Mouse (Mus musculus) liver, embryonic 15.5 days (tissue): ENCODE data around the gene Lrrc4c. TPM values are rescaled to one million over a fixed set of nuclear protein-coding genes. Genes with fewer than 3 reads are reported as not detected.

Source experiments
- ATAC-seq: fragments of 200-750 bp; cut with Nextera tagmentation; 2 replicates; pipeline ENCODE4 v1.8.0; 2017; ENCODE audit warnings: moderate number of reproducible peaks, mild to moderate bottlenecking, moderate library complexity; ENCODE audit not compliant: insufficient read depth
- H3K27ac ChIP-seq: fragments of 300-500 bp; sonication (generic); replicated peaks from 2 replicates; pipeline ENCODE4 v1.5.1; 2015; ENCODE audit warnings: mild to moderate bottlenecking, inconsistent platforms
- H3K27me3 ChIP-seq: fragments of 300-500 bp; sonication (generic); 2 replicates; pipeline ENCODE4 v1.6.1; 2015; ENCODE audit warnings: mild to moderate bottlenecking, inconsistent platforms
- H3K36me3 ChIP-seq: fragments of 300-500 bp; sonication (generic); replicated peaks from 2 replicates; pipeline ENCODE4 v1.6.1; 2015; ENCODE audit warnings: moderate library complexity, mild to moderate bottlenecking, inconsistent platforms
- H3K4me1 ChIP-seq: fragments of 300-500 bp; sonication (generic); replicated peaks from 2 replicates; pipeline ENCODE4 v1.6.1; 2015; ENCODE audit warnings: inconsistent platforms
- H3K4me2 ChIP-seq: fragments of 300-500 bp; sonication (generic); 2 replicates; pipeline ENCODE4 v1.6.1; 2015; ENCODE audit warnings: moderate library complexity, mild to moderate bottlenecking, inconsistent platforms
- H3K4me3 ChIP-seq: fragments of 300-500 bp; sonication (generic); replicated peaks from 2 replicates; pipeline ENCODE4 v1.5.1; 2015; ENCODE audit warnings: mild to moderate bottlenecking, inconsistent platforms
- H3K9ac ChIP-seq: fragments of 300-500 bp; sonication (generic); 2 replicates; pipeline ENCODE4 v1.6.1; 2015; ENCODE audit warnings: moderate library complexity, mild to moderate bottlenecking, inconsistent platforms
- H3K9me3 ChIP-seq: fragments of 300-500 bp; sonication (generic); replicated peaks from 2 replicates; pipeline ENCODE4 v1.6.1; 2016; ENCODE audit warnings: inconsistent platforms
- WGBS: fragments of 180-500 bp; shearing (Covaris S2); methylation state at CpG from one replicate; pipeline ENCODE4 v1.1.7; 2015; ENCODE audit warnings: mixed read lengths; ENCODE audit not compliant: insufficient replicate concordance; 5-methylcytosine and 5-hydroxymethylcytosine counted together
- polyA plus RNA-seq: library from polyadenylated mRNA; unstranded; fragments of >200 nt; fragmentation: Nextera tagmentation; extraction: Ambion mirVana; gene quantifications from 2 replicates; pipeline ENCODE4 v1.2.1, GENCODE M21; 2015

The Lrrc4c gene
- polyA plus RNA-seq, 1 experiment from 2014 or later, result 0.09 TPM

DNA sequence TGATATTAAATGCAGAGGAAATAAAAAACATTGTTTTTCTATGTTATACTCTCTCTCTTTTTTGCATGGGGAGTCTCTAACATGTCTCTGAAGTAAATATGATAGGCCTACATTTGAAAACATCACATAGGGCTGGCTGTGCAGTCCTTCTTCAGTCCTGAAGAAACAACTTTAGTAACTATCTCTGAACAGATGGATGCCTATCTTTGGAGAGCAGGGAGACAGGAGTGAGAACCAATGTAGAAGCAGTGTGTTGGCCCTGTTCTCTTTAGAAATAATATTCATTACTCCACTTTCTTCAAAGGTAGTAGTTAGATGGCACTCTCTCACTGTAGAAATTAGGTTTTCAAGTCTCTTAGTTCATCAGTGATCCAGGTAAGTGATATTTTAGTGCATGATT, 967.0 kb downstream of the Lrrc4c start:
- Histone ChIP-seq H3K27me3 (no peaks in the 10 kb centered on the region), H3K9me3 (no peaks in the 10 kb centered on the region), H3K4me2 (no peak overlapping the region), H3K36me3 (no peaks in the 10 kb centered on the region), H3K9ac (no peak overlapping the region), H3K4me3 (no peak overlapping the region), H3K27ac (no peak overlapping the region), H3K4me1 (no peaks in the 10 kb centered on the region)
- no peak for ATAC-seq

DNA sequence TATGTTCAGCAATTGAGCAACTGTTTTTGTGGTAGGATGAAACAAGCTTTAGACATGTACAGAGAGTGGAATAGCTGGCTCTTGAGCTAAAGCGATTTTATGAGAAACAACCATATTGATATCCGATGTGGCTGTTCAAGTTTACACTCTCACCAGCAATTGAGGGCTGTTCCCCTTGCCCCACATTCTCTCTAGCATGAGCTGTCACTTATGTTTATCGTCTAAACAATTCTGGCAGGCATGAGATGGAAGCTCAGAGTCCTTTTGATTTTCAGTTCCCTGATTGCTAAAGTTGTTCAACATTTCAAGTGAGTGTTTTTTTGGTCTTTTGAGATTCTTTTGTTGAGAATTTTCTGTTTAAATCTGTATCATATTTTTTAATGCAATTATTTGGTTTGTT, 976.2 kb downstream of the Lrrc4c start:
- H3K9ac ChIP-seq, result no peak overlapping the region
- no peaks in the 10 kb centered on the region for H3K27me3 ChIP-seq
- no peaks in the 10 kb centered on the region for H3K36me3 ChIP-seq
- H3K4me2 ChIP-seq, result no peak overlapping the region
- no peak for ATAC-seq
- no peaks in the 10 kb centered on the region for H3K4me1 ChIP-seq
- H3K27ac ChIP-seq, result no peak overlapping the region
- no peaks in the 10 kb centered on the region for H3K9me3 ChIP-seq
- H3K4me3 ChIP-seq, result no peak overlapping the region
- WGBS, result 63% methylated on average over 3 of the region's 3 CpGs

DNA sequence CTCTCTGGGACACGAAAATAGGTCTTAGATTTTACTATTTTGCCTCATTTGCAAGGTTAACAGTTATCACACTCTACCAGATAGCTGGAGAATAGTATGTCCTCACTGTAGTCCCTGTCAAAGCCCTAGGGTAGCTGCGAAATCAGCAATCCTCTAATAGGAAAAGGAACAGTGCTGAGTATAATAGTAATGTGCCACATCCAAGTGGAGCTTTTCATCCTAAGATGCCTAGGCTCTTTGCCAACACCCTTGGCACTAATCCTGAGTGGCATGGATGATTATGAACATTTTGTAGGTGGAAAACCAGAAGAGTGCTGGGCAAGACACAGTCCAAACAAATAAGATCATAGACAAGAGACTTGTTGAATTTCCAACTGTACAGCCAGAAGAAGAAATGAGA, 981.7 kb downstream of the Lrrc4c start:
- H3K27me3 ChIP-seq, result no peaks in the 10 kb centered on the region
- no peak for ATAC-seq
- no peak overlapping the region for H3K9ac ChIP-seq
- no peak overlapping the region for H3K27ac ChIP-seq
- H3K36me3 ChIP-seq, result no peaks in the 10 kb centered on the region
- no peaks in the 10 kb centered on the region for H3K9me3 ChIP-seq
- H3K4me3 ChIP-seq, result no peak overlapping the region
- no peak overlapping the region for H3K4me2 ChIP-seq
- WGBS, result 39% methylated on average over 2 of the region's 2 CpGs
- no peaks in the 10 kb centered on the region for H3K4me1 ChIP-seq

DNA sequence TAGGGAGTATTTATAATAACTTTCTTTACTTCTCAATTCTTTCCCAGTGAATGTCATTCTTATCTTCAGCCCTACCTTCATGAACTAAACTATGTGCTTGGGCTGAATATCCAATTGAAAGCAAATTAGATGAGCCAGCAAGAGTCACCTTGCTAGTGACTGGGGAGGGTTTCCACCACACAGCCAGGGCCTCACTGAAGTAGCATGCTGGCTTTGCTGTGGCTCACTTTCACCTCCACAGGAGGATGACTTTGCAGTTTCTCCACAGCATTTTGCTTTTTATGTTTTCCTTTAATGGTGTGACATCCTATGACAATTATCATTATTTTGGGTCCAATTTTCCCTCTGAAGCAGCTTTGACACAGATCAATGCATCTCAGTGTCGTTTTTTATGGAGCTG, 1000.0 kb downstream of the Lrrc4c start:
- Histone ChIP-seq H3K4me3 (no peak overlapping the region), H3K27ac (no peak overlapping the region), H3K9me3 (no peaks in the 10 kb centered on the region), H3K9ac (no peak overlapping the region), H3K4me1 (no peaks in the 10 kb centered on the region), H3K36me3 (no peaks in the 10 kb centered on the region), H3K27me3 (no peaks in the 10 kb centered on the region), H3K4me2 (no peak overlapping the region)
- 30% methylated on average over 1 of the region's 1 CpGs for WGBS
- ATAC-seq, result no peak

DNA sequence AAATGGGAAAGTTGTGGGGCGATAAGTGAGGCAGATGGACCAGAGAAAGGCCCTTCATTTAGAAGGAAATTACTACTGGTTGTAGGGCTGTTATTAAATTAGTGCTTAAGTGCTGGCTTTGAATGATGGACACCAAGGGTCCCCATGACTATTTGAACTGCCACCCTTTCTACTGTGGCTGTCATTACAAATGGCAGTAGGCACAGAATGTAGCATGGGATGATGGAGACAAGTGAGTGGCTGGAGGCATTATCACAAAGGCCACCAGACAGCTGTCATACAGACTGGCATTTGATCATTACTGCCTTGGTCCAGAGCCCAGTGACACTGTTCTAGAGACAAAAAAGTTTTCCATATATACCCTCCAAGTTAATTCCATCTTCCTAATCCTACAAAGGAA, 1000.6 kb downstream of the Lrrc4c start:
- Histone ChIP-seq H3K4me1 (no peaks in the 10 kb centered on the region), H3K27me3 (no peaks in the 10 kb centered on the region), H3K27ac (no peak overlapping the region), H3K9me3 (no peaks in the 10 kb centered on the region), H3K36me3 (no peaks in the 10 kb centered on the region), H3K9ac (no peak overlapping the region), H3K4me2 (no peak overlapping the region), H3K4me3 (no peak overlapping the region)
- no peak for ATAC-seq
- 54% methylated on average over 1 of the region's 1 CpGs for WGBS

DNA sequence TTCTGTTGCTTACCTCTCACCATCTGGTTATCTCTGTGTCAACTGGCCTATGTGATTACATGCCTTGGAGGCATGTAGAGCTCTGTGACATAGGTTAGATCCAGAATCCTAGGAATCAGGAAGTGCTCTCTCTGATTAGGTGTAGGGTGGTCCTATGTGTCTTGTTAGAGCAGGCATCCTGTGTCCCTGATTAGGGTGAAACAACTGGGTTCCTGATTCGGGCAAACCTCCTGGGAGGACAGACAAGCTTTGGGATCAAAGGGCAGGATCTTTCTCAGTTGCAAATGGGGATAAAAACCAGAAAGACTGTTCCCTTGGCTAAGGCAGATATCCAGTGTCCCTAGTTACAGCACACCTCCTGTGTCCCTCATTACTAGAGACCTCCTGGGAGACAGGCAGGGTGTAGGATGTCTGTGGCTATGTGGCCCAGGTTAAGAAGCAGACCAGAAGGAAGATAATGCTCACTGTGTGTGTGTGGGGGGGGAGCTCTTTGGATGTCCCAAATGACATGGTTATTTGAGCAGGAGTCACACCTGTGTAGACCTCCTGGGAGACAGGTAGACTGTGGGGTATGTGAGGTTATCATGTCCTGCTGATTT, 1014.2 kb downstream of the Lrrc4c start:
- no peak overlapping the region for H3K27ac ChIP-seq
- H3K36me3 ChIP-seq, result no peaks in the 10 kb centered on the region
- no peak overlapping the region for H3K4me2 ChIP-seq
- H3K4me1 ChIP-seq, result no peaks in the 10 kb centered on the region
- H3K9ac ChIP-seq, result no peak overlapping the region
- no peak for ATAC-seq
- H3K4me3 ChIP-seq, result no peak overlapping the region
- WGBS, result 30% methylated on average over 1 of the region's 1 CpGs
- H3K27me3 ChIP-seq, result no peaks in the 10 kb centered on the region
- no peaks in the 10 kb centered on the region for H3K9me3 ChIP-seq

DNA sequence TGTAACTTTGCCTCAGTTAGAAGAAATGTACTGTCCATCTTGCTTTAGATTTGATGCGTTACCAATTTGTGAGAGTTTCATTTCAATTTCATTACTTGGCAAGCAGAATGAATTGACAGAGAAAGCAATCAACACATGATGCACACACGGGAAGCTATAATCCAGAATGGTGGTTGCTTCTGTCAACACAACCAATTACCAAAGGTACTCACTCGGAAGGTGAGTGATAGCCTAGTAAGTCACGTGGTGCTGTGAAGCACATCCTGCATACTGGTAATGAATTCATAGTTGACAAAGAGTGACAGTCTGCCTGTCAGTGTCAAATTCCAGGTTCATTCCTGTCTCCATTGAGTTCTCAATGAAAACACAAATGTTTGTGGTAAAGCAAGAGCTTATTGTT, 1021.7 kb downstream of the Lrrc4c start:
- H3K27ac ChIP-seq, result no peak overlapping the region
- H3K4me3 ChIP-seq, result no peak overlapping the region
- H3K9ac ChIP-seq, result no peak overlapping the region
- H3K4me2 ChIP-seq, result no peak overlapping the region
- no peak for ATAC-seq
- no peaks in the 10 kb centered on the region for H3K9me3 ChIP-seq
- WGBS, result 62% methylated on average over 4 of the region's 4 CpGs
- H3K27me3 ChIP-seq, result no peaks in the 10 kb centered on the region
- no peaks in the 10 kb centered on the region for H3K36me3 ChIP-seq
- H3K4me1 ChIP-seq, result no peaks in the 10 kb centered on the region

DNA sequence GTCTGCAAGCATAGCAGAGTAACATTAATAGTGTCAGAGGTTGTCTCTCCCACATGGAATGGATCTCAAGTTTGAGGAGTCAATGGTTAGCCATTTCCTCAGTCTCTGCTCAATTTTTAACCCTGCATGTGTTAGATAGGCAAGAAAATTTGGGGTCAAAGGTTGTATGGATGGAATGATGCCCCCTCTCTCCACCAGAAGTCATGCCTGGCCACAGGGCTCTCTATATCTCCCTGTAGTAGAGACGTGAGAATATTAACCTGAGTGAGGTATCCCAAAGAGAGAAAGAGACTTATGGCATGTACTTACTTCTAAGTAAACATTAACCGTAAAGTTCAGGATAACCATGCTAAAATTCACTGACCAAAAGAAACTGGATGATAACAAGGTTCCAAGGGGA, 1043.3 kb downstream of the Lrrc4c start:
- Histone ChIP-seq H3K36me3 (no peaks in the 10 kb centered on the region), H3K9ac (no peak overlapping the region), H3K4me2 (no peak overlapping the region), H3K27me3 (no peaks in the 10 kb centered on the region), H3K4me1 (no peaks in the 10 kb centered on the region), H3K27ac (no peak overlapping the region), H3K9me3 (no peaks in the 10 kb centered on the region), H3K4me3 (no peak overlapping the region)
- WGBS, result 55% methylated on average over 2 of the region's 2 CpGs
- ATAC-seq, result no peak

DNA sequence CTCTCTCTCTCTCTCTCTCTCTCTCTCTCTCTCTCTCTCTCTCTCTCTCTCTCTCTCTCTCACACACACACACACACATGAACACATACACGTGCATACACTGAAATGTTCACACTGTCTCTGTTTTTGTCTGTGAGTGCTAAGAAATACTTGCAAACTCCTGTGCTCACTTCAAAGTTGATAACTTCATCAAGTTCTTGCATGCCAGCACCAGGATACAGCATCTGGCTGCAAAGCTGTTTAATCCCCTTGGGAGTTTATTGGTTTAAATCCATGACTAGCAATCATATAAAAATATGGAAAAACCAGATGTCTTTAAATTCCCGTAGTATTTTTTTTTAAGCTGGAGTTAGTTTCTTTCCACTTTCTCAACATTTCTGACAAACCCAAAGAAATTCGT, 1052.0 kb downstream of the Lrrc4c start:
- no peak for ATAC-seq
- Histone ChIP-seq H3K4me2 (no peak overlapping the region), H3K4me1 (no peaks in the 10 kb centered on the region), H3K9ac (no peak overlapping the region), H3K36me3 (no peaks in the 10 kb centered on the region), H3K27me3 (no peaks in the 10 kb centered on the region), H3K27ac (no peak overlapping the region), H3K9me3 (no peaks in the 10 kb centered on the region), H3K4me3 (no peak overlapping the region)
- 50% methylated on average over 3 of the region's 3 CpGs for WGBS

DNA sequence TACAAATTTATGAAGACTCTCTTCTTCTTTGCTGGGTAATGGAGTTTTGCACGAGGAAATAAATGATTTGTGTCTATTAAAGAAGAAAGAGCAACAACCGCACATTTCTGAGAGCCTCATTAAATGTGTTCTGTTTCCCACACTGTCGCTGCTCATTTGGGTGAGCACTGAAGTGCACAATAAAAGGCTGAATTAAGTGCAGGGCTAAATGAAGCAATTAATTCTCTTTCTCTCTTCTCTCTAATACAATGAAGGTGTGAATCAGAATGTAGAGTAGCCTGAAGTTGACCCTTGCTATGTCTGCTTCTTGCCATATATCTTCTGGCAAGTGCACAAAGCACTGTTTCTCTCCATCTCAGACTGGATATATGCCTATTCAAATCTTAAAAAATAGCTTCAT, 1073.5 kb downstream of the Lrrc4c start:
- H3K4me2 ChIP-seq, result no peak overlapping the region
- H3K9me3 ChIP-seq, result no peaks in the 10 kb centered on the region
- H3K36me3 ChIP-seq, result no peaks in the 10 kb centered on the region
- no peak overlapping the region for H3K9ac ChIP-seq
- H3K4me3 ChIP-seq, result no peak overlapping the region
- H3K27me3 ChIP-seq, result no peaks in the 10 kb centered on the region
- no peak for ATAC-seq
- no peak overlapping the region for H3K27ac ChIP-seq
- no peaks in the 10 kb centered on the region for H3K4me1 ChIP-seq
- 67% methylated on average over 3 of the region's 3 CpGs for WGBS

DNA sequence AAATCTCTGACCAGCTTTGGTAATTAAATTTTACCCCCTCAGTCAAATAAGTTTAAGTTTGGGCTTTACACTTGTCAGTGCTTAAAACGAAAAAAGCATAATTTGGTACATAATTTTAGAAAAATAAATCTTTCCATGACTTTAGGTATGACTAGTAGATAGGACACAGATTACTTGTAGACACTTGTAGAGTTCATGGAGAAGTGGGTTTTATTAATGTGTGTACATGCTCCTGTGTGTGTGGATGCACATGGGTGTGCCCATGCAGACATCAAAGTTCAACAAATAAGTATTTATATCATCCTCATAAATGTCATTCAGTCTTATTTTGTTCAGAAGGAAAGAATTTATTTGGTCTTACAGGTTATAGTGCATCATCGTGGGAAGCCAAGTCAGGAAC, 1073.9 kb downstream of the Lrrc4c start:
- 58% methylated on average over 2 of the region's 2 CpGs for WGBS
- Histone ChIP-seq H3K27me3 (no peaks in the 10 kb centered on the region), H3K4me3 (no peak overlapping the region), H3K36me3 (no peaks in the 10 kb centered on the region), H3K9me3 (no peaks in the 10 kb centered on the region), H3K27ac (no peak overlapping the region), H3K4me1 (no peaks in the 10 kb centered on the region), H3K9ac (no peak overlapping the region), H3K4me2 (no peak overlapping the region)
- no peak for ATAC-seq

DNA sequence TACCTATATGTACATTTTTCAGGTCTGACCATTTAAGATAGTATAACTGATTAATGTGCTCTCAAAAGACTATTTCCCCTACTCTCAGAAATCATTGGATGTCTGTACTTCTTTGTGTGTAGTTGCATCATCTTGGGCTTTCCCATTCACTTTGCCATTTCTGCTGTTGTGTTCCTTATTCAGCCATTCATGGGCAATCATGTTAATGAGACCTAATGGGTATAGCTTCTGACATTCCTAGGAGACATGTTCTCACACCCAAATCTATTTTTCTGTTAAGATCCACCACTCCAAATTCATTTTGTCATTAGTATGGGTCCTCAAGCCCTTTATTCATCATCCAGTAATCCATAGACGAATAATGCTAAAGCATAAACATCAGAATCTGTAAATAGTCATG, 1095.1 kb downstream of the Lrrc4c start:
- Histone ChIP-seq H3K4me2 (no peak overlapping the region), H3K4me3 (no peak overlapping the region), H3K9me3 (no peaks in the 10 kb centered on the region), H3K36me3 (no peaks in the 10 kb centered on the region), H3K4me1 (no peaks in the 10 kb centered on the region), H3K9ac (no peak overlapping the region), H3K27me3 (no peaks in the 10 kb centered on the region), H3K27ac (no peak overlapping the region)
- 55% methylated on average over 1 of the region's 1 CpGs for WGBS
- ATAC-seq, result no peak
